Mouse (Mus musculus): ENCODE data around the gene Fgr. TPM values are rescaled to one million over a fixed set of nuclear protein-coding genes. Genes with fewer than 3 reads are reported as not detected.
"Not testable (repeated sequence)": the region's sequence is repeated elsewhere in the genome, so short reads cannot be mapped to it uniquely, and the experiment has no call there.

The Fgr gene
- under 1 TPM in 1 of 2 experiments, not detected in 1; 0.12 TPM for total RNA-seq (2021)
- long read RNA-seq, experiment 1 = 0 reads
- long read RNA-seq, experiment 2 = 0 reads

DNA sequence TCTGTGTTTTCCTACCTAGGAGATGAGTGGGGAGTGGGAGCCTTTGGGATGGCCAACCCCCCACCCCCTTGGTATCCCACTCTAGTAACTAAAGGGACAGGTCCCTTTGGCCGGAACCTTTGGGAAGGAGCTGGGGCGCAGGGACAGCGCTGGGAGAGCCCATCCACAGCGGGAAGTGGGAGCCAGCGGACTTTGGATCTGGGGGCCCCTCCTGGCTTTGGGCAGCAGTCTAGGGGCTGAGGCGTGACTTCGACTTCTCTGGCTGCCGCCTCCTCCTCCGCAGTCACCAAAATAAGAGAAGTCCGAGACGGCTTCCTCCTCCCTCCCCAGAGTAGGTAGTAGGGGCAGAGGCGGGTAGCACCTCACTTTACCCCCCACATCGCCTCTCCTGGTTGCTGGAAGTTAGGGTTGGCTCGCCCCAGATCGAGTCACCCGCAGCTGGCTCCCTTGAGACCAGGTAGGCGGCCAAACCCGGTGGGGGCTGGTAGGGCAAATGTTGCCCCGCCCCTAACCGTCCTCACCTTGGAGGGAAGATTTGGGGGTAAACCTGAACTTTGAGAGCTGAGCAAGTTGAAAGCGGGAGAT is at the start of gene Fgr:
TSS of gene Fgr (plus strand) at position 282 of the 585 bp plus-strand sequence.
- no peak for TF ChIP-seq CTCF (conservative IDR thresholded peaks at IDR 0.05)
- H3K27ac ChIP-seq = peak within 1 kb of the TSS; percentile 36; the same call in 1 of the 2 replicates
- peak within 1 kb of the TSS; percentile 22; the same call in 1 of the 2 replicates for H3K4me3 ChIP-seq
- DNase-seq (ENCODE audit: low spot score in 2 of 2) = no peak

DNA sequence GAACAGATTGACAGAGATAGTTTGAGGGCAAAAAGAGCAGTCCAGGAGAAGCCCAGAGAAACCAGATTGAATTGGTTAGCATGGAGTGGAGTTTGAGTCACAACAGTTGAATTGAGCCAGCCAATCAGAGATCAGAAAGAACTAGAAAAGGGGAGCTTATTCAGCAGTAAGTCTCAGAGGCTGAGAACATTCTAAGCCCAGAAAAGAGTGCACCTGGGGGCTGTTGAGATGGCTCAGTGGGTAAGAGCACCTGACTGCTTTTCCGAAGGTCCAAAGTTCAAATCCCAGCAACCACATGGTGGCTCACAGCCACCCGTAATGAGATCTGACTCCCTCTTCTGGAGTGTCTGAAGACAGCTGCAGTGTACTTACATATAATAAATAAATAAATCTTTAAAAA is 47.4 kb upstream of the Fgr start:
- H3K4me3 ChIP-seq; DNase-seq (ENCODE audit: low spot score in 2 of 2); H3K27ac ChIP-seq: not testable (repeated sequence)

DNA sequence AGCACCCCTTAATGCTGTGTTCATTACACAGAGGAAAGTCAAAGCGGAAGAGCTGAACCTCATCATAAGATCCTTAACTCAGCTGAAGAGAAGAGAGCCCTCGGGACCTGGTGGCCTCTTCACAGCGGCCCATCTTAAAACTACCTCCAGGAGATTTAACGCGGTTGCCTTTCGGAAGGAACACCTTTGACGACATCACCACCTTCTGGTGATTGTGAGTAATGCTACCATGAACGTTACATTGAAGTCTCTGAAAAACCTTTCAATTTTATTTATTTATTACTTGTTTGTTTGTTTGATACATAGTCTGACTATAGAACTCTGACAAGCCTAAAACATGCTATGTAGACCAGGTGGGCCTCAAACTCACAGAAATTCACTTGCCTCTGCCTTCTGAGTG is 43.1 kb upstream of the Fgr start:
- TF ChIP-seq CTCF (conservative IDR thresholded peaks at IDR 0.05) = peak; percentile 92
- Histone ChIP-seq H3K27ac (no peak overlapping the region), H3K4me3 (no peak overlapping the region)
- peak in 1 of 2 experiments; percentile 67 for DNase-seq (ENCODE audit: low spot score in 2 of 2)

DNA sequence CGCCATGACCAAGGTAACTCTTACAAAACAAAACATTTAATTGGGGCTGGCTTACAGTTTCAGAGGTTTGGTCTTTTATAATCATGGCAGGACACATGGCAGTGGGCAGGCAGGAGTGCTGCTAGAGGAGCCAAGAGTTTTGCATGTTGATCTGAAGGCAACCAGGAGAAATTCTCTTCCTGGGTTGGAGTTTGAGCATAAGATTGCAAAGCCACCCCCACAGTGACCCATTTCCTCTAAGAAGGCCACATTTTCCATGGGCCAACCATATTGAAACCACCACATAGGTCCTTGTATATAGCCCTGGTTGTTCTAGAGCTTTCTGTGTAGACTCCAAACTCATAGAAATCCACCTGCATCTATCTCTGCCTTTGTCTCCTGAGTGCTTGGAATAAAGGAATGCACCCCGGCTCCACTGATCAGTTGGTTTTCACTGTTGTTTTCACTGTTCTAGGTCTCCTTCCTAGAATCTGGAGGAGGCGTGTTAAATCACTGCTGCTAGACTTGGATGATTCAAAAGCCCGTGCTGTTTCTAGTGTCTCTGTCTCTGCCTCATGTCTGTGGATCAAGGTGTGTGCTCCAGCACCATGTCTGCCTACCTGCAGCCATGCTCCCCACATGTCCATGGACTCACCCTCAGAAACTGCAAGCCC is 41.0 kb upstream of the Fgr start:
- DNase-seq (ENCODE audit: low spot score in 2 of 2) = no peak
- no peak overlapping the region for H3K4me3 ChIP-seq
- TF ChIP-seq CTCF (conservative IDR thresholded peaks at IDR 0.05) = no peak
- no peak overlapping the region for H3K27ac ChIP-seq

DNA sequence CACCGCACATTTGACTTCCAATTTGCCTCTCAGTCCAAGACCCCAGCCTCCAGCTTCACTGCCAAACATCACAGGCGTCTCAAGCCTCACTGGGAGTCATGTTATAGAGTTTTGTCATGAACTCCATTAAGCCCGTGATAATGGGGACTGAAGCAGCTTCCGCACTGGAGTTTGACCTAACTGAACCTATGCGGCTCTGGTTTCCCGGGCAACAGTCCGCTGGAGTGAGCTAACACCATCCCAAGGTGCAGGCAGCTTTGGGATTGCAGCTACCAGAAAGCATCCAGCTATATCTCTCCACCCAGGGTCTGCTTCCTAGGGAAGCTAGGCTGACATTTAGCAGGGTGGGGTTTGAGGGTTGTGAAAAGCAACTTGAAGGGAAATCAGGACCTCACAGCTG is 39.3 kb upstream of the Fgr start:
- H3K27ac ChIP-seq = no peak overlapping the region
- no peak for TF ChIP-seq CTCF (conservative IDR thresholded peaks at IDR 0.05)

DNA sequence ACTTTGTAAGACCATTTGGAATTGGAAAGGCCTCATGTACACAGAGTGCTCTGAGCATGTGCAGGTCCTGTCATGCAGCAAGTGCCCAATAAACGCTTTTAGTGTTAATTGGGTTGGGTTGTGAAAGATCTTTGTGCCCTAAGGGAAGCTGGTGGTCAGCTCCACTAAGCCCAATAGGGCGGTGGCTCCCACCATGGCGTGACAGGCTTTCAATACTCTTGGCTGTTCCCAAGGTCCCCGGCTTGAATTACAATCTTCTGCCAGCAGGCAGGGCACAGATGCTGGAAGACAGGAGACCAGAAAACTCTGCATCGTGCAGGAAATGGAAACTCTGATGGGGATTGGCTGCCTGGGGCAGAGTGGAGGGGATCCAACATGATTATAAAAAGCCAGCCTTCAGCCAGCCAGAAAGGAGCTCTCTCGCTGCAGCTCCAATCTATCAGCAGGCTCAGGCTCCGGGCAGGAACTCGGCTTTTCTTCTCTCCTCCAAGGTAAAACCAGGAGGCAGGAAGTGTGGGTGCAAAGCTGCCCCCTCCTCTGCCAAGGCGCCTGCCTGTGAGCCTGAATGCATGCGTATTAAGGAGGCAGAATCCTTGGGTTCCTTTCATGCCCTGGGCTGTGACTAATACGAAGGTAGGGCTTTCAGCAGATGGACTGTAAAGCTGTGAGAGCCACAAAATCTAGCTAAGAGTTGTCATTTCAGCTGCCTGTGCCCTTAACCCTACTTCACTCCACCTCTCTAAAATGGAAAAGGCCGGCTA is 35.5 kb upstream of the Fgr start:
- peak overlapping the region; percentile 41 for H3K4me3 ChIP-seq
- peak; percentile 57 to 77 for DNase-seq (ENCODE audit: low spot score in 2 of 2)
- H3K27ac ChIP-seq = peak overlapping the region; percentile 88
- TF ChIP-seq CTCF (conservative IDR thresholded peaks at IDR 0.05) = 0 out of 2 replicates have a peak, but pooled peaks have one; percentile 24

More for the DNA sequence above, 39.3 kb upstream of the Fgr start:
- no peak overlapping the region for H3K4me3 ChIP-seq
- no peak for DNase-seq (ENCODE audit: low spot score in 2 of 2)

DNA sequence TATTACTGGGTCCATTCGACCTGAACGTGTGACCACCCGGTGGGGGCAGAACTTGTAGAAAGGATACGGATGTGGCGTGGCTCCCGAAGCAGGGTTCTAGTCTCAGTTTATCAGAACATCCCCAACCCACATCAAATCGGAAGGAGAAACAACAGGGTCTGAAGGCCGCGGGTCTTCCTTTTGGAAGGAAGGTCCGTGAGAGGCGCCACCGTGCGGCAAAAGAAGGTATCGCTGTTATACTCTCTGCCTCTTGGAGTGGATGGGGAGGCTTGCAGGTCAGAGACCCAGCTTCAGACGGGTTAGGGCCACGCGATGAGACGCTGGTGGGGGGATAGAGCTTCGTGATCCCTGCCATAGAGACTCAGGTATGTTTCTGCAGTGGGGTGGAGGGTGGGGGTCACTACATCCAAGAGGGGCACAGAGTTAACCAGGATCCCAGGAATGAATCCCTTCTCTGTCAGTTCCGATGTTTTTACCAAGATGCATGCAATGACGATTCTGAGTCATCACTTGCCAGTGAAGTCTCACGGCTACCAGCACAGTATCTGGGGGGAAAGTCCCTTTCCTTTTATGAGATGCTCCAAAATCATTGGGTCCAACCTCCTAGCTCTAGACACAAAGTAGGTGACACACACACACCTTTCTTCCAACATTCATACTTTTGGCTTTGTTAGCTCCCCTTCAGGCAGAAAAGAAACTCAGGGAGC is 34.3 kb upstream of the Fgr start:
- TF ChIP-seq CTCF (conservative IDR thresholded peaks at IDR 0.05) = peak; percentile 84
- Histone ChIP-seq H3K27ac (no peak overlapping the region), H3K4me3 (no peak overlapping the region; the same call in 1 of the 2 replicates)
- DNase-seq (ENCODE audit: low spot score in 2 of 2) = peak in 1 of 2 experiments; percentile 65

DNA sequence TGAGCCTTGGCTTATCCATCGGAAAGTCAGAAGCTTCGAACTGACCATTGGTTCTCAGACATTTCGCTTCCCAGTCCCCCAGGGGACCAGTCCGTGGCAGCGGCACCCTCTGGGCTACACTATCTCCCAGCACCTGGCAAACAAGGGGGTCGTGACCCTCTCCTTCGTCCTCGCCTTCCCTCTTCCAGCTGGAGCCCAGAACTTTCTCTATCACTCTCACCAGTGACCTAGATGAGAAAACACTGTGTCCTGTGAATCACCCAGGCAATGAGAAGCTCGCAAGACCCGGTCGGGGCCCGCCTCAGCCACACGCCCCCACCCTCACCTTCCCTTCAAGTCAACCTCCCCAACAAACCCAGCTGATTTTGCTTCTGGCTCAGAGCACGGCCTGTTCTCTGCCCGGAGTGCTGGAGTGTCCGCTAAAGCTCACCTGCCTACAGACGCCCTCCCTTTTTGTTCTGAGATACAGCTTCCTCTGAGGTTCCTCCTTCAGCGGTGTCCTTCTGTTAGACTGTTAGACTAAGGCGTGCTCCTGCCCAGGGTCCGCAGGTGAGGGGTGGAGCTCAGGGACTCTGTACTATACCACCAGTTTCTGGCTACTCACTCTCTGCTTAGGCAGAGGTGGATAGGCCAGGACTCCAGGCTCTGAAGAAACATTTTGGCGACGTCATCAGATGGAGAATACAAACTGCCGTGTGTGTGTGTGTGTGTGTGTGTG is 32.7 kb upstream of the Fgr start:
- no peak for DNase-seq (ENCODE audit: low spot score in 2 of 2)
- H3K4me3 ChIP-seq = no peak overlapping the region
- no peak overlapping the region for H3K27ac ChIP-seq
- TF ChIP-seq CTCF (conservative IDR thresholded peaks at IDR 0.05) = no peak

DNA sequence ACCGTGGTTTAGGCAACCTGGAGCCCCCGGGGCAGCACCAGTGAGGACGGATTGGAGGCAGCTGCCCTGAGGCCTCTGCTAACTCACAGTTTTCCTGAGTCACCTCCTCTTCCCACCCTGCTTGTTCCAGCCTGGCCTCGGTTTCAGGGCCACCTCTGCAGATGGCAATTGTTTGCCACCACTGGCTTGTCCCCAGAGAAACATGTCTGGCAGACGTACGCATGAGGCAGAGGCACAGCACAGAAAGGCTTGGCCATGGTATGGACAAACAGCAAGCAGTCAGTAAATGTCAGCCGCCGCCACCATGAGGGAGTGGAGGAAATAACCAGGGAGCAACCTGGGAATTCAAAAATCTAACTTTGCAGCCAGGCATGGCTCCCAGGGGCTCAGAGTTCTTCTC is 30.8 kb upstream of the Fgr start:
- no peak for DNase-seq (ENCODE audit: low spot score in 2 of 2)
- no peak for TF ChIP-seq CTCF (conservative IDR thresholded peaks at IDR 0.05)

DNA sequence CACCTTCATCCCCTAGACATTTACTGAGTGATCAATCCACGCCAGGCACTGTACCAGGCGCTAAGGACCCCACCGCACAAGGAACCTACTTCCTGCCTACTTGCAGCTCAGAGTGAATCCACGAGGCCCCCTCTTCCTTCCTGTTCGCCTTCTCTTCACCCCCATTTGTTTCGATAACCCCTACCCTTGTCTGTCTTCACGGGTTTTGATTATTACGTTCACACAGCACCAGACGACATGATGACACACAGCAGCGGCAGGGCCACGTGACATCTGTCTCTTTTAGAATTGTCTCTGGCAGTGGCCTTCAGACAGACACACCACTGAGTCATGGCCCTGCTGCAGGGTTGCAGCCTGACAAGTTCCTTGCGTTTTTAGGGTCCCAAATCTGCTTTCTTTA is 29.8 kb upstream of the Fgr start:
- no peak overlapping the region for H3K4me3 ChIP-seq

More for the DNA sequence above, 30.8 kb upstream of the Fgr start:
- Histone ChIP-seq H3K27ac (no peak overlapping the region), H3K4me3 (no peak overlapping the region)

DNA sequence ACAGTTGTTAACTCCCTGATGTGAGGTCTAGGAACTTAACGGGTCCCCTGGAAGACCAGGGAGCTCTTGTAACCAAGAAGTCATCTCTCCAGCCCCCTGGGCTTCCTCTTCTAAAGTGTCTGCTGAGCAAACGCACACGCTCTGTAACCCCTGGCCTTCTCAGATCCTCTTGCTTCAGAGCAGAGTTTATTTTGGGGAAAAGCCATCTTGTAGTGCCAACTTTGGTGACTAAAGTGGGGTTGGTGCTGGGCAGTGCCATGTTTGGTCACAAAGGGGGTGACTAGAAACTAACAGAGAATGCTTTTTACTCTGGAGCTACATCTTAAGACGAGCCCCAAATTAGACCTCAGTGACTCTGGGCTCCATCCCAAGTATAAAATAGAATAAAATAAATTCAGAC is 29.1 kb upstream of the Fgr start:
- Histone ChIP-seq H3K4me3 (no peak overlapping the region), H3K27ac (peak overlapping the region; percentile 86; the same call in 1 of the 2 replicates)
- TF ChIP-seq CTCF (conservative IDR thresholded peaks at IDR 0.05) = no peak
- no peak for DNase-seq (ENCODE audit: low spot score in 2 of 2)

More for the DNA sequence above, 29.8 kb upstream of the Fgr start:
- no peak overlapping the region for H3K27ac ChIP-seq
- no peak for DNase-seq (ENCODE audit: low spot score in 2 of 2)
- no peak for TF ChIP-seq CTCF (conservative IDR thresholded peaks at IDR 0.05)

All from layer of hippocampus, adult 2 months (tissue).